10 mouse cellular contexts compared by ENCODE assay signal in genomic region chr1:30771772-30772171, GRCm38 (mm10).
DNase-seq lines count a peak whose midpoint lies in the region; ATAC-seq and TF ChIP-seq lines count a peak whose summit lies in the region.
"Had no signal": no experiment of that assay in that cellular context is flagged by ENCODE, and none has a peak within 500 bp of the region (broad histone marks: within the 10 kb centered on the region; RNA-seq: fewer than 3 reads in every experiment).

No protein-coding gene starts in this region.

- 72% methylated on average over 6 of the region's 6 CpGs for WGBS in forebrain, embryonic 13.5 days
- WGBS in forebrain, embryonic 12.5 days = 68% methylated on average over 6 of the region's 6 CpGs
- whole genome bisulfite sequencing in hindbrain, embryonic 11.5 days = 79% methylated on average over 6 of the region's 6 CpGs
- WGBS in midbrain, embryonic 14.5 days = 78% methylated on average over 6 of the region's 6 CpGs

- DNase-seq in left cerebral cortex, adult 2 months (ENCODE audit: extremely low spot score in 1 of 2, low spot score in 2 of 2) = no peak
- no peak for DNase-seq in left cerebral cortex, adult 11 months (ENCODE audit: low spot score)
- DNase-seq in hindbrain, embryonic 11.5 days (ENCODE audit: low spot score) = peak; percentile 8
- peak; percentile 26 for DNase-seq in midbrain, embryonic 14.5 days
- no peak for DNase-seq in thymus, postnatal 14 days
- no peak for DNase-seq in frontal cortex, postnatal 25 days (ENCODE audit: low spot score in 2 of 2)

- 0 out of 2 replicates have a peak, but pooled peaks have one; percentile 51 for ATAC-seq in forebrain, embryonic 13.5 days
- no peak for ATAC-seq in forebrain, embryonic 12.5 days (ENCODE audit: low FRiP score)
- ATAC-seq in hindbrain, embryonic 11.5 days (ENCODE audit: low FRiP score) = peak; percentile 59
- no peak for ATAC-seq in midbrain, embryonic 14.5 days (ENCODE audit: low FRiP score, low TSS enrichment)
- ATAC-seq: activated CD4-positive, CD25-positive, alpha-beta regulatory T cell, adult 4 months; CD4-positive, CD25-positive, alpha-beta regulatory T cell, adult 4 months had no signal

- intact Hi-C loops in left cerebral cortex, adult 2 months (cut with DNase I) = loop anchor here (5.0 kb wide), 1 partner anchor 69 kb away; no protein-coding TSS in a partner anchor

- no peak overlapping the region for H3K27ac ChIP-seq in forebrain, embryonic 13.5 days
- no peak overlapping the region for H3K27ac ChIP-seq in forebrain, embryonic 12.5 days
- no peak overlapping the region for H3K27ac ChIP-seq in left cerebral cortex, adult 2 months
- no peak overlapping the region for H3K27ac ChIP-seq in hindbrain, embryonic 11.5 days (ENCODE audit: low read depth, low read length)
- H3K27ac ChIP-seq in midbrain, embryonic 14.5 days (replicated peaks; ENCODE audit: low read depth, low read length) = no peak overlapping the region

- H3K9ac ChIP-seq in forebrain, embryonic 13.5 days = no peak overlapping the region
- no peak overlapping the region for H3K9ac ChIP-seq in forebrain, embryonic 12.5 days
- H3K9ac ChIP-seq in hindbrain, embryonic 11.5 days (ENCODE audit: low read depth, low read length) = no peak overlapping the region
- no peak overlapping the region for H3K9ac ChIP-seq in midbrain, embryonic 14.5 days (replicated peaks; ENCODE audit: low read length)

- H3K27me3 ChIP-seq in forebrain, embryonic 13.5 days = no peaks in the 10 kb centered on the region
- H3K27me3 ChIP-seq in forebrain, embryonic 12.5 days = no peaks in the 10 kb centered on the region
- no peaks in the 10 kb centered on the region for H3K27me3 ChIP-seq in hindbrain, embryonic 11.5 days (ENCODE audit: control insufficient read depth, insufficient read depth, low read length)
- no peaks in the 10 kb centered on the region for H3K27me3 ChIP-seq in midbrain, embryonic 14.5 days (ENCODE audit: control insufficient read depth, insufficient read depth, low read length)

- H3K4me1 ChIP-seq in forebrain, embryonic 13.5 days = no peaks in the 10 kb centered on the region
- no peaks in the 10 kb centered on the region for H3K4me1 ChIP-seq in forebrain, embryonic 12.5 days
- H3K4me1 ChIP-seq in hindbrain, embryonic 11.5 days (replicated peaks; ENCODE audit: control insufficient read depth, insufficient read depth, low read length) = no peaks in the 10 kb centered on the region
- H3K4me1 ChIP-seq in midbrain, embryonic 14.5 days (ENCODE audit: control insufficient read depth, insufficient read depth, low read length) = no peaks in the 10 kb centered on the region

- TF ChIP-seq CTCF in left cerebral cortex, adult 2 months (IDR thresholded peaks at IDR 0.05) = peak; percentile 42

- H3K4me3 ChIP-seq in forebrain, embryonic 13.5 days = no peak overlapping the region
- H3K4me3 ChIP-seq in forebrain, embryonic 12.5 days (replicated peaks) = no peak overlapping the region
- no peak overlapping the region for H3K4me3 ChIP-seq in left cerebral cortex, adult 2 months
- no peak overlapping the region for H3K4me3 ChIP-seq in hindbrain, embryonic 11.5 days (ENCODE audit: low read depth, low read length)
- no peak overlapping the region for H3K4me3 ChIP-seq in midbrain, embryonic 14.5 days (replicated peaks; ENCODE audit: low read depth, low read length)

- no peaks in the 10 kb centered on the region for H3K9me3 ChIP-seq in forebrain, embryonic 13.5 days (replicated peaks)
- no peaks in the 10 kb centered on the region for H3K9me3 ChIP-seq in forebrain, embryonic 12.5 days
- no peaks in the 10 kb centered on the region for H3K9me3 ChIP-seq in hindbrain, embryonic 11.5 days (ENCODE audit: control insufficient read depth, low read length)
- H3K9me3 ChIP-seq in midbrain, embryonic 14.5 days (ENCODE audit: control insufficient read depth, low read length) = no peaks in the 10 kb centered on the region

- no peak overlapping the region for H3K4me2 ChIP-seq in forebrain, embryonic 13.5 days
- H3K4me2 ChIP-seq in forebrain, embryonic 12.5 days = no peak overlapping the region
- H3K4me2 ChIP-seq in hindbrain, embryonic 11.5 days (replicated peaks; ENCODE audit: low read depth, low read length) = no peak overlapping the region
- H3K4me2 ChIP-seq in midbrain, embryonic 14.5 days (ENCODE audit: low read length) = no peak overlapping the region

- H3K36me3 ChIP-seq in forebrain, embryonic 13.5 days (ENCODE audit: poor library complexity, severe bottlenecking) = no peaks in the 10 kb centered on the region
- no peaks in the 10 kb centered on the region for H3K36me3 ChIP-seq in forebrain, embryonic 12.5 days (replicated peaks)
- no peaks in the 10 kb centered on the region for H3K36me3 ChIP-seq in hindbrain, embryonic 11.5 days (ENCODE audit: control insufficient read depth, insufficient read depth, low read length)
- H3K36me3 ChIP-seq in midbrain, embryonic 14.5 days (ENCODE audit: control insufficient read depth, insufficient read depth, low read length) = no peaks in the 10 kb centered on the region

Comparison
In these comparisons a context has a peak if more than half of its experiments do, and no peak if none do; other contexts are left out.
1. ATAC-seq: peak in forebrain, embryonic 13.5 days (single experiment) and hindbrain, embryonic 11.5 days (single experiment); none in forebrain, embryonic 12.5 days (single experiment) and midbrain, embryonic 14.5 days (single experiment).
2. DNase-seq: peak in hindbrain, embryonic 11.5 days (single experiment) and midbrain, embryonic 14.5 days (single experiment); none in left cerebral cortex, adult 2 months (0 of 2), left cerebral cortex, adult 11 months (single experiment), thymus, postnatal 14 days (single experiment) and frontal cortex, postnatal 25 days (0 of 2).